Mouse (Mus musculus) cerebellum, adult 9-11 months (tissue): ENCODE measurements at regions not wholly inside any gene's neighbourhood (a gene's known extent, or its start where the extent isn't known, plus 50 kb on each side); places are given as distances from the start of the nearest gene placed in this dataset.

ENCODE experiments used
- DNase-seq: peaks from one replicate; pipeline ENCODE4 v3.0.0; 2022

DNA sequence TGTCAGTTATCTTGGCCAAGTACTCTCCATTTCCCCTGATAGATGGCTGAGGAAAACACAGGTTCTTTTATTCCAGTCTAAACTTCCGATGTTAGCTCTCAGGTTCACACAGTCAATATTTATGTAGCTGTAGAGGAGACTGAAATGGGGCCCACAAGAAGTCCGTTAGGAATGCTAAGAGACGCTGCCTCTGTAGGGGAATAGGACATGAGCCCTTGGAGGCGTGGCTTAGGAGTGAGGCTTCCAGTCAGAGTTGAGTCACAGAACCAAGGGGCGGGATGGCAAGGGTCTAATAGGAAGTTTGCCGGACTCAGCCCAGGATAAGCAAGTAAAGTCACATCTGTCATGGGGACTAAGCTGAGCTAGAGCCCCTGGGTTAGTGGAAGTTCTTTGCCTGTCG is 150.5 kb downstream of the Bcl11b start:
- no peak for DNase-seq

DNA sequence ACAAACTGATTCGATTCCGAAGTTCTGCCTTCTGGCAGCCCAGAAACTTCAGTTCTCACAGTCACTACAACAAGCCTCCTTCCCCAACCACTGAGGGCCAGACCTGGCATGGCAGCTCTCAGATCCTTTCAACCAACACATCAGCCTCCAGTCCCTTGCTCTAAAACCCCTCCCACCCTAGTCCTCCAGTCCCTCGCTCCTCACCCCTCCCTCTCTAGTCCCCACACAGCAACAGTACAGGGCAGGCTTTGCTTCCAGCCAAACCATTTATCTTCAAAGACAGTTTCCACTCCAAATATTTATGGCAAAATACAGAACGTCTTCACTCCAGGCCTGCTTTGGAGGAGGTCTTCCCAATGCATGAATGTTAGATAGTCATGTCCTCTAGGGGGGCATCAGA is 147.9 kb downstream of the Bcl11b start:
- no peak for DNase-seq

DNA sequence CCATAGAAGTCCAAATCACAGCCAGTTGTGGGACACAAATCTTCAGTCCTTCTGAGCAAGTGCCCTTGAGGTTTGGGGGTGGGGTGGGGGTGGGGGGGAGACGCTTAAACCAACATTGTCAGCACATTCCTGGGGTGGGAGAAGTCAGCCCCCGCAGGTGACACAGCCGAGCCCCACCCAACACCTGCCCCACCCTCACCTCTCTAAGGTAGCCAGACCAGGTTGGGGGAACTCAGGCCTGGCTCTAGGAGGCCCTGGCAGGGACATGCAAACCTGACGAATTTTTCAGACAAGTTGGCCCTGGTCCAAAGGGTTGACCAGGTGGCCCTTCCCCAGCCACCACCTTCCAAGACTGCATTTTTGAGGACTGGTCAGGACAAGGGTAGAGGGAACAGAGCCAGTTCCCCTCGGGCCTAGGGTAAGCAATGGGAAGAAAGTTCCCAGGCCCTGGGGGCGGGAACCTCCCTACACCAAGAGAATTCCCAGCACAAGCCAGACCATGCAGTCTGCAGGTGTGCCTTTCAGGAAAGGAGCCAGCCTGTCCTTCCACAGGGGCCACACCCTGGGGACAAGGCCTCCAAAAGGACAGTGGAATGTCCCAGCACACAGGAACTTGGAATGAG is 146.9 kb downstream of the Bcl11b start:
- DNase-seq: no peak

DNA sequence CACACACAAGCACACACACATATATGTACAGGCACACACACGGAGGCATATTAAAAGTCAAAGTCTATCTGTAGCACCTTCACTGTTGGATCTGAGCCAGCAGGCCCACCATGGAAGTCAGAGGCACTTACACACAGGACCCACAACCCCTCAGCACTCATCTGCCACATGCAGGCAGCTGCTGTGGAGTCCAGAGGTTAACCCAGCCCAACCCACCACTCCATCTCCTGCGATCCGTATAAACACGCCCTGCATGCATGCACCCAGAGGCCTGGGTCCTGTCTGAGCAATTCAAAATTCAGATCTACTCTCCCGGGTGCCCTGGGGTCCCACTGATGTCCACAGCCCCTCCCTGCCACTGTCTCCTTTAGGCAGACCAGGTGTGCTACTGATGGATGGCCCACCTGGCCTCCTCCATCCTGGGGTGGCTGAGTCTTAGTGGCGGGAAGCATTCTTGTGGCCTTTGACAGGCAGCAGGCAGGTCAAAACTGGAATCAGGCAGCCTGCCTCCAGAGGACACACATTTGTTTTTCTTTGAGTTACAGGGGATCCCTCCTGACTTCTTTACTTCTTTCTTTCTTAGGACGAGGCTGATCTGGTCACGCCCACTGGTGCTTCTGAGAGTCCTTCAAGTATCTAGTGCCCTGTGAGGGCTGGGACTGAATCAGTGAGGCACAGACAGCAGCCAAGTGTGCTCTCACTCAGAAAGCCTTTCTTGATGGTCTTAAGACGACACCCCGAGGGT is 144.7 kb downstream of the Bcl11b start:
- DNase-seq: no peak

DNA sequence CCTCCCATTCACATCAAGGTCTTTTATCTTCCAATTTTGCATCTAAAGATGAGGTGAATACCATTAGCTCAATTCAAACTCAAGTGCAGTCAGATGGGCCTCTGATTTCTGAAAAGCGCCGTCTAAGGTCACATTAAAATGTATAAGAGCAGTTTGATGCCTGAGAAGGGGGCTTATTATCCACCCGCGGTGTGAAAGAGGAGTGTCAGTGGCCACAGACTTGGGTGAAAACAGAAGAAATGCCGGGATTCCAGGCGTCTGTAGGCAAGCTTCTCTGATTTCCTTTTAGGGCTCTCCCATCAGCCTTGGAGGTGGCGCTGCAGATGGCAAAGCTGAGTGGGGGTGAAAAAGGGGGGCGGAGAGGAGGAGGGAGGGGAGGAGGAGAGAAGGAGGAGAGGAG is 143.7 kb downstream of the Bcl11b start:
- DNase-seq: no peak

DNA sequence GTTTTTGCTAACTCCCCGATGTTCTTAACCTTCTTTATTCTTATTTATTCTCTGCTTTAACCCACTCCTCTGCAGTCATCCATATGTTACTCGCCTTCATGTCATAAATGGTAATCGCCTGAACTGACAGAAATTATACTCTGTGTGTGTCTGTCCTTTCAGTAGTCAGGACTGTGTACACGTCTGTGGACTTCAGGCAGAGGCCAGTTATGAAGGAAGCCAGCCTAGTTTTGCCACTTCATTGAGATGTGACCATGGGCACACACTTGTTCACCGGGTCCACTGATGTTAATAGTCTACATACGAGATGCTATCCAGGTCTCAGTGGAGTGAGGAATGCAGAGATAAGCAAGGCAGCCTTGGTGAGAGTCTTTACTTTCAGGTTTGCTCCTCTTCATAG is 143.0 kb downstream of the Bcl11b start:
- DNase-seq: no peak
